Mouse (Mus musculus): ENCODE measurements around the gene Xpr1. TPM values are rescaled to one million over a fixed set of nuclear protein-coding genes. Genes with fewer than 3 reads are reported as not detected.
"Not testable (repeated sequence)": the region's sequence is repeated elsewhere in the genome, so short reads cannot be mapped to it uniquely, and the experiment has no call there.

Gene Xpr1
- polyA plus RNA-seq, 1 experiment, result 33.2 TPM

GRCm38 (mm10) chr1:155280306-155280705 lies 136.9 kb downstream of the Xpr1 start:
- Histone ChIP-seq H3K27ac (ENCODE audit: control insufficient read depth, insufficient read depth, low read depth, low read length) (no peak overlapping the region), H3K36me3 (ENCODE audit: control insufficient read depth, insufficient read depth, low read length) (no peaks in the 10 kb centered on the region; the same call in 1 of the 2 replicates), H3K4me1 (ENCODE audit: control insufficient read depth, insufficient read depth, low read length) (no peaks in the 10 kb centered on the region), H3K4me3 (ENCODE audit: control insufficient read depth, low read depth, low read length) (no peak overlapping the region), H3K27me3 (ENCODE audit: control insufficient read depth, insufficient read depth, low read length) (no peaks in the 10 kb centered on the region)
- TF ChIP-seq POLR2A (IDR thresholded peaks at IDR 0.05; ENCODE audit: control insufficient read depth, low read depth, low read length) (no peak), CTCF (IDR thresholded peaks at IDR 0.05; ENCODE audit: control insufficient read depth, insufficient read depth, insufficient replicate concordance, low read depth, low read length) (no peak)

DNA sequence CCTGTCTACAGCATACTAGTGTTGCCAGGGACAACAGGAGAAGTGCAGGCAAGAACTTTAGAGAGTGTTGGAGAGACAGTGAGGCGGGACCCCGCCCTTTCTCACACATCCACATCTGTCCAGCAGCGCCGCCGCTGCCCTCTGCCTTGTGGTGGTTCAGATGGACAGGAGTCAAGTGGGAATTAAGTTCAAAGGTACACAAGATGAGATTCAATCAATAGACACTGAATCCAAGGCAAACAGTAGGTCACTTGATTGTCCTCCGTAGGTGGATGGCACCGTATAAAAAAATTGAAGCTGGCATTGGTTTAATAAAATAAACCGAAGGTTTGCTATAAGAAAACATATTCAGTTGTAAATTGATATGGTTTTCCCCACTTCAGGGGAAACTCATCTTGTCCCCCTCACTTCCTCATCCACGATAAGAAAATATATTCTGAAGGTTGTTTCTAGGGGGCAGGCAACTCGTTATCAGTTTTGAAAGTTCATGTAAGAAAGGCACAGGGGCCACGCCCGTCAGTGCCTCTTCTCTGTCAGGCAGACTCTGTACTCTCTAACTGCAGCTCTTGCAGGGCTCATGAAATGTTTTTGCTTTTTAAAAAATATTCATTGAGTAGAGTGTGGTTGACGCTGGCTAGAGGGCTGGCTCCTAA lies 140.7 kb downstream of the Xpr1 start:
- H3K4me1 ChIP-seq (ENCODE audit: control insufficient read depth, insufficient read depth, low read length), result no peaks in the 10 kb centered on the region
- no peak overlapping the region for H3K4me3 ChIP-seq (ENCODE audit: control insufficient read depth, low read depth, low read length)
- TF ChIP-seq POLR2A (IDR thresholded peaks at IDR 0.05; ENCODE audit: control insufficient read depth, low read depth, low read length), result no peak
- no peak for TF ChIP-seq CTCF (IDR thresholded peaks at IDR 0.05; ENCODE audit: control insufficient read depth, insufficient read depth, insufficient replicate concordance, low read depth, low read length)
- H3K27me3 ChIP-seq (ENCODE audit: control insufficient read depth, insufficient read depth, low read length), result no peaks in the 10 kb centered on the region
- H3K27ac ChIP-seq (ENCODE audit: control insufficient read depth, insufficient read depth, low read depth, low read length), result no peak overlapping the region
- no peaks in the 10 kb centered on the region; the same call in 1 of the 2 replicates for H3K36me3 ChIP-seq (ENCODE audit: control insufficient read depth, insufficient read depth, low read length)

GRCm38 (mm10) chr1:155275793-155276192 lies 141.4 kb downstream of the Xpr1 start:
- H3K4me3 ChIP-seq (ENCODE audit: control insufficient read depth, low read depth, low read length), result no peak overlapping the region
- no peak for TF ChIP-seq CTCF (IDR thresholded peaks at IDR 0.05; ENCODE audit: control insufficient read depth, insufficient read depth, insufficient replicate concordance, low read depth, low read length)
- no peak for TF ChIP-seq POLR2A (IDR thresholded peaks at IDR 0.05; ENCODE audit: control insufficient read depth, low read depth, low read length)
- no peak overlapping the region for H3K27ac ChIP-seq (ENCODE audit: control insufficient read depth, insufficient read depth, low read depth, low read length)
- no peaks in the 10 kb centered on the region; the same call in 1 of the 2 replicates for H3K36me3 ChIP-seq (ENCODE audit: control insufficient read depth, insufficient read depth, low read length)
- no peaks in the 10 kb centered on the region for H3K27me3 ChIP-seq (ENCODE audit: control insufficient read depth, insufficient read depth, low read length)
- no peaks in the 10 kb centered on the region for H3K4me1 ChIP-seq (ENCODE audit: control insufficient read depth, insufficient read depth, low read length)

- H3K4me1 ChIP-seq (ENCODE audit: control insufficient read depth, insufficient read depth, low read length), result no peaks in the 10 kb centered on the region
- no peak for TF ChIP-seq CTCF (IDR thresholded peaks at IDR 0.05; ENCODE audit: control insufficient read depth, insufficient read depth, insufficient replicate concordance, low read depth, low read length)
- TF ChIP-seq POLR2A (IDR thresholded peaks at IDR 0.05; ENCODE audit: control insufficient read depth, low read depth, low read length), result no peak
- H3K27me3 ChIP-seq (ENCODE audit: control insufficient read depth, insufficient read depth, low read length), result no peaks in the 10 kb centered on the region
- no peak overlapping the region for H3K4me3 ChIP-seq (ENCODE audit: control insufficient read depth, low read depth, low read length)
- no peaks in the 10 kb centered on the region; the same call in 1 of the 2 replicates for H3K36me3 ChIP-seq (ENCODE audit: control insufficient read depth, insufficient read depth, low read length)
- H3K27ac ChIP-seq (ENCODE audit: control insufficient read depth, insufficient read depth, low read depth, low read length), result no peak overlapping the region
Observed at GRCm38 (mm10) chr1:155274976-155275375, 142.2 kb downstream of the Xpr1 start.

DNA sequence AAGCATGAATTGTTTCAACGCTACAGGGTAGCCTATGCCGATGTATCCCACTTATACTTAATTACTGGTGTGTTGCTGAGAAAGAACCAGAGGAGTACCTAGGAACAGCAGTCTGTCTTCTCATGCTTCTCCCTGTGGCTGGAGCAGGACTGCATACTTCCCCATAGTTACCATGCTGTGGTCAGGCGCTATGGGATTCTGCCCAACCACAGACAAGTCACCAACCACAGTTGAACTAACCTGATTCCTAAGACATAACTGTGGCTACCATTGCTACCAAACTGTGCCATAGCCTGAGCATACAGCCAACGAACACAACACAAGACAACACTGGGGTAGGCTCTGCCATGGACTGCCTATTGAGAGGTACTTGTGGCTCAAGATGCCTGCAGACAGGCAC lies 144.3 kb downstream of the Xpr1 start:
- Histone ChIP-seq H3K36me3 (ENCODE audit: control insufficient read depth, insufficient read depth, low read length) (no peaks in the 10 kb centered on the region; the same call in 1 of the 2 replicates), H3K4me1 (ENCODE audit: control insufficient read depth, insufficient read depth, low read length) (no peaks in the 10 kb centered on the region), H3K27ac (ENCODE audit: control insufficient read depth, insufficient read depth, low read depth, low read length) (no peak overlapping the region), H3K4me3 (ENCODE audit: control insufficient read depth, low read depth, low read length) (no peak overlapping the region), H3K27me3 (ENCODE audit: control insufficient read depth, insufficient read depth, low read length) (no peaks in the 10 kb centered on the region)
- no peak for TF ChIP-seq POLR2A (IDR thresholded peaks at IDR 0.05; ENCODE audit: control insufficient read depth, low read depth, low read length)
- no peak for TF ChIP-seq CTCF (IDR thresholded peaks at IDR 0.05; ENCODE audit: control insufficient read depth, insufficient read depth, insufficient replicate concordance, low read depth, low read length)

GRCm38 (mm10) chr1:155262496-155262895 lies 154.7 kb downstream of the Xpr1 start:
- H3K27ac ChIP-seq (ENCODE audit: control insufficient read depth, insufficient read depth, low read depth, low read length); H3K36me3 ChIP-seq (ENCODE audit: control insufficient read depth, insufficient read depth, low read length); H3K4me1 ChIP-seq (ENCODE audit: control insufficient read depth, insufficient read depth, low read length); H3K27me3 ChIP-seq (ENCODE audit: control insufficient read depth, insufficient read depth, low read length); H3K4me3 ChIP-seq (ENCODE audit: control insufficient read depth, low read depth, low read length): not testable (repeated sequence)

DNA sequence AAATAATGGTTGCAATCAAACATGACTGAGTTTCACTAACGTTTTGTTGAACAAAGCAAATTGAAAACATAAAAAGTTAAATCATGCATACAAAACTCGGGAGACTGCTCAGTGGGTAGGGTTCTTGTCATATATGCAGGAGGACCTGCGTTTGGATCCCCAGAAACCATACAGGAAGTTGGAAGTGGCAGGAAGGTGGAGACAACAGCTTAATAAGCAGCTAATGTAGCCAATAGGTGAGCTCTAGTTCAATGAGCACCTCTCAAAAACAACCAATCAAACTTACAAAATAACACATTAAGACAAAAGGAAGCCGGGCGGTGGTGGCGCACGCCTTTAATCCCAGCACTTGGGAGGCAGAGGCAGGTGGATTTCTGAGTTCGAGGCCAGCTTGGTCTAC lies 162.9 kb downstream of the Xpr1 start:
- no peaks in the 10 kb centered on the region for H3K36me3 ChIP-seq (ENCODE audit: control insufficient read depth, insufficient read depth, low read length)
- no peaks in the 10 kb centered on the region for H3K4me1 ChIP-seq (ENCODE audit: control insufficient read depth, insufficient read depth, low read length)
- TF ChIP-seq POLR2A (IDR thresholded peaks at IDR 0.05; ENCODE audit: control insufficient read depth, low read depth, low read length) (no peak), CTCF (IDR thresholded peaks at IDR 0.05; ENCODE audit: control insufficient read depth, insufficient read depth, insufficient replicate concordance, low read depth, low read length) (no peak)
- H3K27me3 ChIP-seq (ENCODE audit: control insufficient read depth, insufficient read depth, low read length), result no peaks in the 10 kb centered on the region
- H3K27ac ChIP-seq (ENCODE audit: control insufficient read depth, insufficient read depth, low read depth, low read length), result no peak overlapping the region
- no peak overlapping the region for H3K4me3 ChIP-seq (ENCODE audit: control insufficient read depth, low read depth, low read length)

DNA sequence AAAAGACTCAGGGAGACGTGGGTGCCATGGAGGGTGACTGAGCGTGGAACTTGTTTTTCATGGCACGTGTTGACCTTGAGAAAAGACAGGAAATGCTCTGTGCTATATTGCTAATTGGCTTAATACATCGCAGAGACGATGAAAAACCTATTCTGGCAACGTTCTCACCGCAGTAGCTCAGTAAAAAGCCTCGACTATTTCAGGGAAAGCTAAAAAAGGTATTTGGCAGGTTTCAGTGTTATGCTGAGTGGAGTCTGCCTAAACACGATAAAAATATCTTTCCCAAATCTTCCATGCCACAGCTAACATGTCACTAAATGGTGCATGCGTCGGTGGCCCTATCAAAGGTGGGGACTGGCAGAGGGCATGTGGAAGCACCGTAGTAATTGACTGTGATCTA lies 164.1 kb downstream of the Xpr1 start:
- TF ChIP-seq CTCF (IDR thresholded peaks at IDR 0.05; ENCODE audit: control insufficient read depth, insufficient read depth, insufficient replicate concordance, low read depth, low read length) (no peak), POLR2A (IDR thresholded peaks at IDR 0.05; ENCODE audit: control insufficient read depth, low read depth, low read length) (no peak)
- no peaks in the 10 kb centered on the region for H3K27me3 ChIP-seq (ENCODE audit: control insufficient read depth, insufficient read depth, low read length)
- no peaks in the 10 kb centered on the region for H3K36me3 ChIP-seq (ENCODE audit: control insufficient read depth, insufficient read depth, low read length)

More for the DNA sequence above, 164.1 kb downstream of the Xpr1 start:
- Histone ChIP-seq H3K4me3 (ENCODE audit: control insufficient read depth, low read depth, low read length) (no peak overlapping the region), H3K4me1 (ENCODE audit: control insufficient read depth, insufficient read depth, low read length) (no peaks in the 10 kb centered on the region), H3K27ac (ENCODE audit: control insufficient read depth, insufficient read depth, low read depth, low read length) (no peak overlapping the region)

Measured in testis, adult 2 months (tissue).